Mouse (Mus musculus): Measurements from ENCODE around the gene Cabin1.
A peak's percentile ranks its signal among the peaks of the same experiment; 100 is the strongest.

The Cabin1 gene

GRCm38 (mm10) chr10:75766856-75767255 is 2.7 kb upstream of the Cabin1 start:
- peak; percentile 68 to 80 for DNase-seq

- DNase-seq, result peak; percentile 71 to 83
These were observed 655 bp upstream of the Cabin1 start for GRCm38 (mm10) chr10:75764519-75765473.

GRCm38 (mm10) chr10:75762413-75762812 is 1.7 kb downstream of the Cabin1 start:
- no peak for DNase-seq

- no peak for DNase-seq
These were observed 3.8 kb downstream of the Cabin1 start for GRCm38 (mm10) chr10:75760311-75760710.

DNA sequence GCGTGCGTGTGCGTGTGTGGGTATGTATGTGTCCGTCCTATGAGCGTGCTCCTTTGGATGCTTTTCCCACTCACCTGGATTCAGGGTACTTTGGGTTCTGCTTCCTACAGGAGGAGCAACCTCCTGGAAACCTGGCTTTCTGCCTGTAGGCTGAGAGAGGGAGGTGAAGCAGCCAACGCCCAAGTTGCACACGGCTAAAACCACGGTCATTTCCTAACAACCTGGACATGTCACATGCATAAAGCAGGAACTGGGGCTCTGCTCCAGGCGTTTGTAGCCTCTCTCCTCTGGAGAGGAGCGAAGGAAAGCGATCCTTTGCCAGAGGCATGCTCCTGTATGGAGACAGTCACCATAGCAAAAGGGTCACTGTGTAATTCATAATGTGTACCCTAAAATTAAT is 7.4 kb downstream of the Cabin1 start:
- no peak for DNase-seq

DNA sequence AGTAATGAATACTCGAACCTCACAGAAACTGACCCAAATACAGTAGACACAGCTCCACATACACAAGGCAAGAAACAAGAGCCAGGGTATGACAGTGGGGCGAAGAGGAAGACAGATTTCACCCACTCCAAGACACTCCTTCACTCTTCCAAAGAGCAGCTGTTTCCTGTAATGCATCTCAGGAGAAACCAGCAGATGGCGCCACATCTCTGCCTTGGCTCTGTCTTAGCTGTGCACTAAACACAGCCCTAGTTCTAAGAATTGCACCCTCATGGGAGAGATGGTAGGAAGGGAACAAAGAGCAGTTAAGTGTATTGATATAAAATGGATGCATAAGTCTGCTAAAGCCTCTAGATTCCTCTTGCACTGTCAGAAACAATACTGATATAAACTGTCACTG is 20.1 kb downstream of the Cabin1 start:
- peak; percentile 78 to 92 for DNase-seq

DNA sequence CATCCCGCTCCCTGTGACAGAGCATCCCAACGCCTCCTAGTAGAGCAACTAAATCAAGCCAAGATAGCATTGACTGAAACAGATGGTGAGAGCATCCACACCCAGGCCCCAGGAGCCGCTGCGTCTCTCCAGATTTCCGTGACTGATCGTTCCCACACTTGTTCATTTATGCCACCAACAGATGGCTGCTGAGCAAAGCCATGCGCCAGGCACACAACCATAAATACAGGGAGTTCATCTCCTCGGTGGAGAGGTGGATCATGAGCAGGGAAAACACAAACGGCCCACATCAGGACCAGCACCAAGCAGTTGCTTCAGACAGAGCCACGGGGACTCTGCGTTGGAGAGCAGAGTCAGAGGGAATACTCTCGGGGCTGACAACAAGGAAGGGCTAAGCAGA is 20.8 kb downstream of the Cabin1 start:
- no peak for DNase-seq

DNA sequence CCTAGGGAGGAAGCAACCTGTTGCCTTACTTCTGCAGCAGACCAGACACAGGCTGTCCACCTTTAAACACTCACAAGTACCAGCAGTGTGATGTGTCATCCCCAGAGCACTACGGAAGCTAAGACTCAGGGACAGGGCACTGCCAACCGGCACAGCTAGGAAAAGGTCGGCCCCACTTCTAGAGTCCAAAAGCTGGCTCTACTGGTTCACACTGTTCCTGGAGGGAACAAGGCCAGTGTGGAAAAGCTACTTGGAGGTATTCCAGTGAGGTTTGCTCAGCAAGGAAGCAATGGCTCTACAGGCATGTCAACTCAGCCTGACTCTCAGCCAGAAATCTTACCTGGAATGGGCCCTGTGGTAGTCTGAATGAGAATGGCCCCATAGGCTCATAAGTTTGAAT is 23.3 kb downstream of the Cabin1 start:
- DNase-seq, result peak; percentile 4 to 24

GRCm38 (mm10) chr10:75725449-75725848 is 38.7 kb downstream of the Cabin1 start:
- DNase-seq, result no peak

- no peak for DNase-seq
These were observed 43.9 kb downstream of the Cabin1 start for GRCm38 (mm10) chr10:75720215-75720614.

DNA sequence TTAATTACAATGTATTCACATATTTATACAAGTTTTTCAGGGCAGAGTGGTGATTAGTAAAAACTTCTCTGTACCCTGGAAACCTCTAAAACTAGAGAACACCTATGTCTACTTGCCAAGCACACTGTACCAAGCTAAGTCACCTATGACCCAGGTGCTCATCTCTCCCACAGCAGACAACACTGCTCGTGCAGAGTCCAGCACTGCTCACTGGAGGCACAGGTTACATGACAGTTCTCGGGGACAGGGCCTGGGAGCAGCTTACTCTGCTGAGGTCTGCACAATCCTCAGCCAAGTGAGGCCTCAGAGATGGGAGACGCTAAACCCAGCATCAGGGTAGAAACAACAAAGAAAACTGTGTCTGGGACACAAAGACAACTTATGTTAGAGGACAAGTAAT is 49.3 kb downstream of the Cabin1 start:
- DNase-seq, result peak; percentile 14 to 31

- no peak for DNase-seq
These were observed 51.1 kb downstream of the Cabin1 start for GRCm38 (mm10) chr10:75713026-75713425.

GRCm38 (mm10) chr10:75710210-75710609 is 53.9 kb downstream of the Cabin1 start:
- DNase-seq, result no peak

- DNase-seq, result peak; percentile 63 to 67
These were observed 54.9 kb downstream of the Cabin1 start for GRCm38 (mm10) chr10:75709261-75709660.

DNA sequence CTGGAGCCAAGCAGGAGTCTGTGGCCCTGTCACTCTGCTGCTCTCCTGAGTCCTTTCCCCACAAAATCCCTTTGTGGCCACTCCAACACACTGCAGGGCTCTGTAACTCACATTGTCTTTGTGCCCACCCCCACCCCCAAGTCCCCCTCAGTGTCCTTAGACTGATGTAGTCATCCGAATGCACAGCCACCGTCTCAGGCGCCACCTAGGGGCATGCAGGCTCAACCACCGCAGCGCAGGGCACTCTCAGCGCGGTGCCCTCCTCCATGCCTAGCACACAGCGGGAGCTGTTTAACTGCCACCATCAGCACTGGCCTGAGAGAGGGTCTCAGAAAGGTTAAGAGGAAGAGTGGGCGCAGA is 55.5 kb downstream of the Cabin1 start:
- DNase-seq, result peak; percentile 23 to 61

DNA sequence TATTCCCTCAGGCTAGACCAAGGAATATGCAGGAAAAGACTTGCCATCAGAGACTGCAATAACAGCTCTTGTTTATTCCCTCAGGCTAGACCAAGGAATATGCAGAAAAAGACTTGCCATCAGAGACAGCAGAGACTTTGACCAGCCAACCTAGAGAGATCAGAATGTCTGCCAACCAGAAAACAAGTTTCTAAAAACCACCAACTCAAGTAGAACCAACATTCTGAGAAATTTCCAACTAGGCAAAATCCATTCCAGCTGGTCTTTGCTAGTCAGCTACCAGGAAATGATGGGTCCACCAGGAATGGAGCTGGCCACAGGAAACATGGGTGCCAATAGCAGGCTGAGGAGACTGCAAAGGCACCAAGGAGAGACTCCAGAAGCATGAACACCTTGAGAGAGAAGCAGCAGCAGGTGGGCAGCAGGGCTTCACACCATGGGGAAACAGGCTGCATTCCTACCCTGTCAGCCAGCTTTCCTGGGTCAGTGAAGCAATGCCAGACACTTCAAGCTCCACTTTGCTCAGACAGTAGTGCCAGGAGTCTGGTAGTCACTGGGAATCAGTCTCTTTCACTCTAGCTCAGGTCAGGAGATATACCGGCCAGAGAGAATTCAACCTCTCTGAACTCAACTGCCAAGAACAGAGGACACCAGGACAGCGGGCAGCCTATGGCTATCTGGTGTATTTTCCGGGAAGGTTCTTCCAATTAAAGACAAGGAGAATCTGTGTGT is 56.1 kb downstream of the Cabin1 start:
- peak; percentile 21 to 24 for DNase-seq

DNA sequence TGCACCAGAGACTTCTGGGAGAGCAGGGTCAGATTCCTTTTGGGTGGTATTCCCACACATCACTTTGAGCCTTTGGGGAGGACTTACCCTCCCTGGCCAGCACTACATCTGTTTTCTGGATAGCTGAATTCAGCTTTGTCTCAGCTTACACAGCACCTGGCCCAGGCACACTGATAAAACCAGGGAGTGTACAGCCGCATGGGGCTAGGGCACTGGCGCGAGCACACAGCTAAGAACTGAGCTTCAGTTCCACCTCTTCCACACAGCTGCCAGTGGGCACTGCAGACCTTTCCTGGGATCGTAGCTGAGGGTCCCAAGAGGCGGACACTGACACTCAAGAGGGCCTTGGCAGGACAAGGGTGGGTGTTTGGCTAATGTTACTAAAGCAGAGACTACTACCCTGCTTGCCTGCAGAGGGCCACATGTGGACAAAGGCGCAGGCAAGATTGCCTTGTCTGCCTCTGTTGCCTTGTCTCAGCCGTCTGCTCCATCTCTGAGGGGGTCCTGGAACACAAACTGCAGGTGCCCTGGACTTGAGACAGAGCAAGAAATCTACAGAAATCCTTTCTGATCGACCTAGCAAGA is 57.4 kb downstream of the Cabin1 start:
- no peak for DNase-seq

- peak in 1 of 2 experiments; percentile 27 for DNase-seq
These were observed 58.3 kb downstream of the Cabin1 start for GRCm38 (mm10) chr10:75705681-75706400.

DNA sequence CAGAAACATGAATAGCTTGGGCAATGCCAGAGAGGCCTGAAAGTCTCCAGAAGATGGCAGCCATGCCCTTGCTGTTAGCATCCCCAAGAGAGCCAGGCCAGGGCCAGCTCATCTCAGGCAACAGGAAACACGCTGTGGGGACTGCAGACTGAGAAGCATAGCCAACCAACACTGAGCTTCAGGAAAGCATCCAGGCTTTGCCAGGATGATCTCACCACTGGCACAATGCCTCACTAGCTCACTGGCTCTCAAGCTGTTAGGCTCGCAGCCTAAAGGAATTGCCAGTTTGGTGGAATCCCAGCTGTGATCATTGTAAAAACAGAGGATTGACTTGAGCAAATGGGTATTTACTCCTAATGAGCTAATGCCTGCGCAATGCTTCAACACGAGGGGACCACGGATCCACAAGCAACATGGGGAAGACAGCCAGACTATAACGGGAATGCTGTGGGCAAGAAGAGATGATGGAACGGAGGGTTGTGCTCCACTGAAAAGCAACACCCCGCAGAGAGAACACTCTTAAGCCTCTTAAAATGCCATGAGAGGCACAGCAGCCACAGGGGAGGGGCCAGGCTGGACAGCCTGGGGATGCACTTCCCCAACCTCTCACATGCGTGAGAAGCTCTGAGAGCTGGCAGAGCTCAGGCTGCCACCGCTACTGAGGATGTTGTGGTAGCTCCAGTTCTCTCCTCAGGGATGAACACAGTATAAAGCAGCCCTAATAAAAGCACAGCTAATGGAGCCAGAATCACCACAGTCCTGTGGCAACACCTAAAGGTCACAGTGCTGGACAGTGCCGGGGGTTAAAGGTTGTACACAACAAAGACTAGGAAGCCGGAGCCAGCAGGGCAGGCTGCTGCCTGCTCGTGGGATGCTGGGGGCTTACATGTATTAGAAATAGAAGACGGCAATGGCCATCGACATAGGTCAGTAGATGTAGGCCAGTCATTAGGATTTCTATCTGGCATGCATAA is 59.6 kb downstream of the Cabin1 start:
- DNase-seq, result peak; percentile 58 to 66

DNA sequence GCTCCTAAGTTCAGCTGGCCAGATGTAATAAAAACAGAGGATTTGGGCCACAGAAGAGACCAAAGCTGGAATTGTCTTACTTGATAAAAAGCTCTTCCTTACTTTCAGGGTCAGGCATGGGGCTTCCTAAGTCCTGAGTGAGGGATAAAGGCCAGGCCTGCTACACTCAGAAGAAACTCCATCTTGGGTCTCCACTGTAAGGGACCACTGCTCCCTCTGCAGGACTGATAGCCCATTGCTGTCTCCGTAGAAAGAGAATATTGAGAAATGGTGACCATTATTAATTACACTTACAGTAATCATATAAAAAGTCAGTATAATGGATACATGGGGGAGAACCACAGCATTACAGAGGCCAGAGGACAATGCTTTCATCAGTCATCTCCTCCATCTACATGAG is 60.6 kb downstream of the Cabin1 start:
- peak in 1 of 2 experiments; percentile 43 for DNase-seq

DNA sequence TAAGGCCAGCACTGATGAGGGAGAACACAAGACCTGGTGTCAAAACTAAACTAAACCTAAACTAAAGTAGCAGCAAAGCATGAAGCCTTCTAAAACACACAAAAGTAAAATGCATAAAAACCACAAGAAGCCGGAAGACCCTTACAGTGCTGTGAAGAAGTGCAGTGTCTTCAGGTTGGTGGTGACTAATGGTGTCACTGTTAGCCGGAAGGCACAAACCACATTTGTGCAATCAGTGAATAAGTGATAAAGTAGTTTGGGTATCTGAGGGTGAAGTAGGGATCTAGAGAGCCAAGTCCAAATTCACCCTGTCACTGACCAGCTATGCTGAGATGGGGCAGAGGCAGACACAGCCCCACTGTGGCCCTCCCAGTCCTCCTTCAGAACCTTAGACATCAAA is 61.6 kb downstream of the Cabin1 start:
- no peak for DNase-seq

GRCm38 (mm10) chr10:75701280-75701679 is 62.9 kb downstream of the Cabin1 start:
- no peak for DNase-seq

Measured in kidney, postnatal 36 days (tissue).